Mouse (Mus musculus): ENCODE data around the gene Gm3415. TPM values are rescaled to one million over a fixed set of nuclear protein-coding genes. Genes with fewer than 3 reads are reported as not detected.
"Not testable (repeated sequence)": the region's sequence is repeated elsewhere in the genome, so short reads cannot be mapped to it uniquely, and the experiment has no call there.

Gene Gm3415
- polyA plus RNA-seq, 2 experiments = not detected

DNA sequence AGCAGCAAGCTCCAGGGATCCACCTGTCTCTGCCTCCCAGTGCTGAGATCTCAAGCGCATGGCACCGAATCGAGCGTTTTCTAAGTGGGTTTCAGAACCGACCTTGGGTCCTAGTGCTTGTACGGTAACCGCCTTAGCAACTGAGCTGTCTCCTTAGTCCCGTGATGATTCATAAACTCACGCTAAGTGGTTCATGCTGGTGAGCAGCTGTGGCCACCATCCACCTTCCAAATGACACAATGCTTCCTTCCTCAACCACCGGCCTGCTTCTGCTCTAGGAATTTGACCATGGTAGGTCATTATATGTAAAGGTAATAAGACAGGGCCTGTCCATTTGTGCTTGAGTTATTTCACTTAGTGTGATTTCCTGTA lies 41.6 kb downstream of the Gm3415 start:
- Histone ChIP-seq H3K9me3 (ENCODE audit: control insufficient read depth, low read length) (no peaks in the 10 kb centered on the region), H3K36me3 (ENCODE audit: control insufficient read depth, insufficient read depth, low read length) (no peaks in the 10 kb centered on the region), H3K4me1 (ENCODE audit: control insufficient read depth, insufficient read depth, low read length) (no peaks in the 10 kb centered on the region), H3K4me3 (replicated peaks; ENCODE audit: low read length) (no peak overlapping the region), H3K4me2 (replicated peaks; ENCODE audit: low read depth, low read length, severe bottlenecking) (no peak overlapping the region), H3K9ac (ENCODE audit: low read depth, low read length, severe bottlenecking) (no peak overlapping the region), H3K27ac (replicated peaks; ENCODE audit: low read depth, low read length) (no peak overlapping the region), H3K27me3 (ENCODE audit: control insufficient read depth, insufficient read depth, low read length) (no peaks in the 10 kb centered on the region)
- WGBS = 94% methylated on average over 10 of the region's 10 CpGs
- ATAC-seq (ENCODE audit: low FRiP score, low read depth) (no peak), DNase-seq (ENCODE audit: low spot score) (no peak)
- no peak for TF ChIP-seq POLR2A (IDR thresholded peaks at IDR 0.05; ENCODE audit: borderline replicate concordance, extremely low read depth, insufficient read depth, insufficient read length)

DNA sequence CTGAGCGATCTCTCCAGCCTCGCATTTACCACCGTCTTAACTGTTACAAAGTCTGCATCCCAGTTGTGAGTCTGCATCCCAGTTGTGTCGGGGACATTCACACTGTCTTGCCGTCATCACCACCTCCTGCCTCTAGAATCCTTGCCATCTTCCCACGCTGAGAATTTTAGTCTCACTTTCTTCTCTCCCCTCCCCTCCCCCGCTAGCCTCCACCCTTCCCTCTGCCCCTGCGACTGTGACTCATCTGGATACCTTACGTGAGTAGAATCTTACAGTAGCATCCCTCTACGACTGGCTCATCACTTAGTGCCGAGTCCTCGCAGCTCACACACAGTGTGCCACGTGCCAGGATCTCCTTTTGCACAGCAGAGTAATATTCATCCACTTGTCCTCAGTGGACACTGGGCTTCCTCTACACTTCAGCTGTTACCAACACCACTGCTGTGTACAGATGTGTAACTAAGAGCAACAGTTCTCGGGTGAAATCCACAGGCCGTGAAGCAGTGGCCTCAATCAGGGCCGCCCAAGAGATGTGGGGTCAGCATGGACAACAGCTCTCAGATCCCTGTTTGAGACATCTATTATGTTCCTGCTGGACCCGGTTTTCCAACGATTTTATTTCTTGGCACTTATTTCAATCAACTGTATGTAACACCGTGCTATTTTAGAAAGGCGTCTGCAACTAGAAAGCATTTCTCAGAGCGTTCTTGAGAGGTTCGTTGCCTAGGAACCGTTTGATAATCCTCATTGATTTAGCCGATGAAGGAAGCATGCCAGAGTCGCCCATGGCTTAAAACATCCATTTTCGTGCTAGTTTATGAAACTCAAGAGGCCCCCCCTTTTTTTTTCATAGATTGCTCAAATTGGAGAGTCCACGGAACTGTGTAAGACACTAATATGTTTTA lies 42.5 kb downstream of the Gm3415 start:
- 90% methylated on average over 27 of the region's 27 CpGs for WGBS
- no peak for TF ChIP-seq POLR2A (IDR thresholded peaks at IDR 0.05; ENCODE audit: borderline replicate concordance, extremely low read depth, insufficient read depth, insufficient read length)
- Histone ChIP-seq H3K4me1 (ENCODE audit: control insufficient read depth, insufficient read depth, low read length) (no peaks in the 10 kb centered on the region), H3K27ac (replicated peaks; ENCODE audit: low read depth, low read length) (no peak overlapping the region), H3K9me3 (ENCODE audit: control insufficient read depth, low read length) (no peaks in the 10 kb centered on the region), H3K36me3 (ENCODE audit: control insufficient read depth, insufficient read depth, low read length) (no peaks in the 10 kb centered on the region), H3K4me3 (replicated peaks; ENCODE audit: low read length) (no peak overlapping the region), H3K9ac (ENCODE audit: low read depth, low read length, severe bottlenecking) (no peak overlapping the region), H3K4me2 (replicated peaks; ENCODE audit: low read depth, low read length, severe bottlenecking) (no peak overlapping the region), H3K27me3 (ENCODE audit: control insufficient read depth, insufficient read depth, low read length) (no peaks in the 10 kb centered on the region)
- DNase-seq (ENCODE audit: low spot score) (no peak), ATAC-seq (ENCODE audit: low FRiP score, low read depth) (no peak)

DNA sequence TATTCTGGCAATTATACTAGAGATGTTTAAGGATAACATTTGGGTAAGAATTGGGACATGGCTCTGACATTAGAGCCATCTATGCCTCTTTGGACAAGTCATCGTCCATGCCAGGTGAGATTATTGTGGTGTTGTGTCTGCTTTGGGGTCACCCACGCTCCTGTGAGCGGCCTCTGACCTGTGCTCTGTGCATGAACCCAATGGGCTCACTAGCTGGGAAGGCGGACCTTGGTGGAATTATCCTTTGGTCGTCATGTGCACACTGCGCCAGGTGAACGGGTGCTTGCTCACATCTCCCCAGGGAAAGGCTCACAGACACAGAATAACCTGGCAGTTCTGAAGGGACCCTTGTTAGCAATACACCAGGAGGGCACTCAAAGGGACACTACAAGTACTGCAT lies 43.3 kb downstream of the Gm3415 start:
- WGBS = 87% methylated on average over 7 of the region's 7 CpGs
- DNase-seq (ENCODE audit: low spot score); H3K27me3 ChIP-seq (ENCODE audit: control insufficient read depth, insufficient read depth, low read length); H3K27ac ChIP-seq (replicated peaks; ENCODE audit: low read depth, low read length); H3K9ac ChIP-seq (ENCODE audit: low read depth, low read length, severe bottlenecking); H3K4me3 ChIP-seq (replicated peaks; ENCODE audit: low read length); H3K9me3 ChIP-seq (ENCODE audit: control insufficient read depth, low read length); ATAC-seq (ENCODE audit: low FRiP score, low read depth); H3K4me1 ChIP-seq (ENCODE audit: control insufficient read depth, insufficient read depth, low read length); H3K36me3 ChIP-seq (ENCODE audit: control insufficient read depth, insufficient read depth, low read length); H3K4me2 ChIP-seq (replicated peaks; ENCODE audit: low read depth, low read length, severe bottlenecking): not testable (repeated sequence)

DNA sequence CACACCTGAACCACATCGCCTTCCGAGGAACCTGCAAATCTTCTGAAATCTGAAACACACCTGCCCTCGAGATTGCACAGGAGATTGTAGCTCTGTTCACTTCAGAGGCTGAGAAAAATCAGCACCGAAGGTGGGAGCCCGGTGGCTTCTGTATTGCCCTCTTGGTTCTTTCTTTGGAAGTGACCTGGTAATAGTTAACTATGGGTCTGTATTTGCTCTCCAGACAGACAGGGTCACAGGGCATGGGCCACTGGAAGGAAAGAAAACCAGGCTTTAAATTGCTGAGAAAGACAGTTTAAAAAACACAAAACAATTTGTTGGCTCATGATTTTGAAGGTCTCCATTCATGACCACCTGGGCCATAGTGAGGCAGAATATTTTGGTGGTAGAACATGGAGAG lies 44.0 kb downstream of the Gm3415 start:
- 72% methylated on average over 5 of the region's 5 CpGs for WGBS
- no peak overlapping the region for H3K4me3 ChIP-seq (replicated peaks; ENCODE audit: low read length)
- no peaks in the 10 kb centered on the region for H3K9me3 ChIP-seq (ENCODE audit: control insufficient read depth, low read length)
- no peak overlapping the region for H3K4me2 ChIP-seq (replicated peaks; ENCODE audit: low read depth, low read length, severe bottlenecking)
- H3K9ac ChIP-seq (ENCODE audit: low read depth, low read length, severe bottlenecking) = no peak overlapping the region
- ATAC-seq (ENCODE audit: low FRiP score, low read depth) (no peak), DNase-seq (ENCODE audit: low spot score) (no peak)
- no peak for TF ChIP-seq POLR2A (IDR thresholded peaks at IDR 0.05; ENCODE audit: borderline replicate concordance, extremely low read depth, insufficient read depth, insufficient read length)
- H3K4me1 ChIP-seq (ENCODE audit: control insufficient read depth, insufficient read depth, low read length) = no peaks in the 10 kb centered on the region
- no peaks in the 10 kb centered on the region for H3K27me3 ChIP-seq (ENCODE audit: control insufficient read depth, insufficient read depth, low read length)
- no peak overlapping the region for H3K27ac ChIP-seq (replicated peaks; ENCODE audit: low read depth, low read length)
- H3K36me3 ChIP-seq (ENCODE audit: control insufficient read depth, insufficient read depth, low read length) = no peaks in the 10 kb centered on the region

DNA sequence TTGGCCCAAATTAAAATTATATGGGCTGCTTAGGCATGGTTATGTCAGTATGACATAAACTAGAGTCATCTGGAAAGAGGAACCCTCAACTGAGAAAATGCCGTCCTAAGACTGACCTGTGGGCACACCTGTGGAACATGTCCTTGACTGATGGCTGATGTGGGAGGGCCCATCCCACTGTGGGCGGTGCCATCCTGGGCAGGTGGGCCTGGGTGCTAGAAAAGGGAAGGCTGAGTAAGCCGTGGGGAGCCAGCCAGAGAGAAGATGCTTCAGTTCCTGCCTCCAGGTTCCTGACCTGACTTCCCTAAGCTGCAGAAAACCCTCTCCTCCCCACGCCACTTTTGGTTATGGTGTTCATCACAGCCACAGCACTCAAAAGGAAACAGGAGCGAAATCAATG lies 50.3 kb downstream of the Gm3415 start:
- Histone ChIP-seq H3K27ac (replicated peaks; ENCODE audit: low read depth, low read length) (no peak overlapping the region), H3K27me3 (ENCODE audit: control insufficient read depth, insufficient read depth, low read length) (no peaks in the 10 kb centered on the region), H3K4me3 (replicated peaks; ENCODE audit: low read length) (no peak overlapping the region), H3K4me1 (ENCODE audit: control insufficient read depth, insufficient read depth, low read length) (peaks cover 5% of the 10 kb centered on the region), H3K9me3 (ENCODE audit: control insufficient read depth, low read length) (no peaks in the 10 kb centered on the region), H3K9ac (ENCODE audit: low read depth, low read length, severe bottlenecking) (no peak overlapping the region), H3K4me2 (replicated peaks; ENCODE audit: low read depth, low read length, severe bottlenecking) (no peak overlapping the region), H3K36me3 (ENCODE audit: control insufficient read depth, insufficient read depth, low read length) (no peaks in the 10 kb centered on the region)
- 67% methylated on average over 5 of the region's 5 CpGs for WGBS
- DNase-seq (ENCODE audit: low spot score) (no peak), ATAC-seq (ENCODE audit: low FRiP score, low read depth) (no peak)
- no peak for TF ChIP-seq POLR2A (IDR thresholded peaks at IDR 0.05; ENCODE audit: borderline replicate concordance, extremely low read depth, insufficient read depth, insufficient read length)

Data from limb, embryonic 14.5 days (tissue).